Mouse (Mus musculus) neutrophil, adult 5-6 weeks (primary cell): ENCODE results near the gene Rgs14. TPM values are rescaled to one million over a fixed set of nuclear protein-coding genes. Genes with fewer than 3 reads are reported as not detected.
A peak's percentile ranks its signal among the peaks of the same experiment; 100 is the strongest.

Experiments
- ATAC-seq: fragments of 151-379, 151-347 bp; 2 replicates; pipeline ENCODE4 v1.8.0; 2017; ENCODE audit warnings: mild to moderate bottlenecking, moderate TSS enrichment; ENCODE audit not compliant: insufficient number of reproducible peaks, poor library complexity, low FRiP score, severe bottlenecking; ENCODE audit errors: extremely low read depth
- total RNA-seq: library from RNA; stranded (forward); fragments of 200-1000 nt; gene quantifications from 2 replicates; pipeline ENCODE4 v1.2.3, GENCODE M21; 2017

Rgs14 gene
- total RNA-seq, 1 experiment from 2014 or later: 85.4 TPM

- no peak for ATAC-seq
Measured at GRCm38 (mm10) chr13:55426613-55427012, 57.1 kb downstream of the Rgs14 start, which contains the start of gene F12. F12 (minus strand) TSS chr13:55426793.

- peak; percentile 87 for ATAC-seq
Measured at GRCm38 (mm10) chr13:55429226-55429888, 59.8 kb downstream of the Rgs14 start.

GRCm38 (mm10) chr13:55430566-55430965 is 61.0 kb downstream of the Rgs14 start:
- no peak for ATAC-seq

- peak; percentile 70 for ATAC-seq
Measured at GRCm38 (mm10) chr13:55431889-55432685, 62.6 kb downstream of the Rgs14 start.

Other genes starting within 250 kb of the Rgs14 start
- gene Gm17617, start 236.2 kb upstream of the Rgs14 start, total RNA-seq: not detected in 2 replicates
- gene Fgfr4, start 217.1 kb upstream of the Rgs14 start, total RNA-seq: not detected in 2 replicates
- gene Nsd1, start 159.9 kb upstream of the Rgs14 start, total RNA-seq: 211 and 232 TPM in 2 replicates
- gene Prelid1, start 49.2 kb upstream of the Rgs14 start, total RNA-seq: 95.5 and 96.0 TPM in 2 replicates
- 60.8 and 61.9 TPM in 2 replicates for gene Rab24, start 47.8 kb upstream of the Rgs14 start, total RNA-seq
- gene Mxd3, start 39.9 kb upstream of the Rgs14 start, total RNA-seq: 0.61 and 1.7 TPM in 2 replicates
- 75.9 and 87.7 TPM in 2 replicates for gene Lman2, start 6.9 kb upstream of the Rgs14 start, total RNA-seq
- 0.25 and 0.35 TPM in 2 replicates for gene Slc34a1, start 28.5 kb downstream of the Rgs14 start, total RNA-seq
- gene Pfn3, start 45.5 kb downstream of the Rgs14 start, total RNA-seq: not detected in 2 replicates
- 2.6 and 2.8 TPM in 2 replicates for gene F12, start 57.1 kb downstream of the Rgs14 start, total RNA-seq
- gene Grk6, start 75.3 kb downstream of the Rgs14 start, total RNA-seq: 362 and 371 TPM in 2 replicates
- 12.3 and 14.1 TPM in 2 replicates for gene Prr7, start 94.5 kb downstream of the Rgs14 start, total RNA-seq
- gene Dbn1, start 118.4 kb downstream of the Rgs14 start, total RNA-seq: 0.12 TPM in 2 replicates
- 43.2 and 47.3 TPM in 2 replicates for gene Pdlim7, start 143.9 kb downstream of the Rgs14 start, total RNA-seq
- gene Dok3, start 159.6 kb downstream of the Rgs14 start, total RNA-seq: 193 and 198 TPM in 2 replicates
- 107 and 116 TPM in 2 replicates for gene Ddx41, start 166.9 kb downstream of the Rgs14 start, total RNA-seq
- gene Fam193b, start 201.4 kb downstream of the Rgs14 start, total RNA-seq: 108 and 118 TPM in 2 replicates
- gene Tmed9, start 204.0 kb downstream of the Rgs14 start, total RNA-seq: 68.9 and 74.4 TPM in 2 replicates
- 14.7 and 19.1 TPM in 2 replicates for gene B4galt7, start 230.2 kb downstream of the Rgs14 start, total RNA-seq